Mouse (Mus musculus) lung, adult 18-20 months (tissue): ENCODE results near the gene Hist2h2ab.
"Not testable (repeated sequence)": the region's sequence is repeated elsewhere in the genome, so short reads cannot be mapped to it uniquely, and the experiment has no call there.

Experiments used
- DNase-seq, 2 experiments: peaks; one replicate each; pipeline ENCODE4 v3.0.0; 2022; ENCODE audit warnings: mixed read lengths in 2 of 2

Hist2h2ab gene

GRCm38 (mm10) chr3:96262979-96263550, 43.4 kb downstream of the Hist2h2ab start, which contains the start of gene Hist2h4:
Gene Hist2h4, minus strand, starts transcription at chr3:96263311.
- peak; percentile 97 to 98 for DNase-seq

DNA sequence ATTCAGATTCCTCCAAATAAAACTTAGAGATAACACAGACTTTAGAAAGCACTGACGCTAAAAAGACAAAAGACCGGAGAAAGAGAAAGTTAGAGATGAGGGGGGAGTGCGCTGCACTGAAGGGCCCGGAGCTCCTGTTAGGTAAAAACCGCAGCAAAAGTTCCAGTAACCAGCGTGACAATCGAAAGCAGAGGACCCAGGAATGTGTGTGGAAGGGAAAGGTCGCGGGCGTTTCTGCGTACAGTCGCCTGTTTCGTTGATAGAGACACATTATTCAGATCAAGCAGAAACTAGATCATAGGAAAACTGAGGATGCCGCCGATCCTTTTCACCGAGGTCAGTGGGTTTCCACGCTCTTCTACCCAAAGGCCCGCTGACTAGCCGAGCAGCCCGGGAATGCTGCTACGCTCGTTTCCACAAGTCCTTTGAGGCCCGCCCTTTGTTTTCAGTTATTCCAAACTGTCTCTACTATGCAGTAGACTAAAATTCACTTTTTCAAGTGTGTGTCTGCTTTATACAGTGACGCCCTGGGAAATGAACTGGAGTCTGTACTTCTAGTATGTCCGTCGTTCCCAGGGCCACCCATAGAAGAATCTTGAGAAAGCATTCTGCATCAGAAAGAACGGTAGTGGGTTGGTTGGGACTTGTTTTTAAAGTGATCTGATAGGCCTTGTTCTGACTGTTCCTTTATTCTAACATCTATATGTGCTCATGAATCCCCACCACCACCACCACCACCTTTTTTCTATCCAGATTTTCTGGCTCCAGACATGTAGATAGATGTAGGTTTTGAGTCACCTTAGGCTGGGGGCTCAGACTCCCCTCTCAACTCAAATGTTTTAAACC, 44.1 kb downstream of the Hist2h2ab start:
- DNase-seq: peak; percentile 54 to 57

DNA sequence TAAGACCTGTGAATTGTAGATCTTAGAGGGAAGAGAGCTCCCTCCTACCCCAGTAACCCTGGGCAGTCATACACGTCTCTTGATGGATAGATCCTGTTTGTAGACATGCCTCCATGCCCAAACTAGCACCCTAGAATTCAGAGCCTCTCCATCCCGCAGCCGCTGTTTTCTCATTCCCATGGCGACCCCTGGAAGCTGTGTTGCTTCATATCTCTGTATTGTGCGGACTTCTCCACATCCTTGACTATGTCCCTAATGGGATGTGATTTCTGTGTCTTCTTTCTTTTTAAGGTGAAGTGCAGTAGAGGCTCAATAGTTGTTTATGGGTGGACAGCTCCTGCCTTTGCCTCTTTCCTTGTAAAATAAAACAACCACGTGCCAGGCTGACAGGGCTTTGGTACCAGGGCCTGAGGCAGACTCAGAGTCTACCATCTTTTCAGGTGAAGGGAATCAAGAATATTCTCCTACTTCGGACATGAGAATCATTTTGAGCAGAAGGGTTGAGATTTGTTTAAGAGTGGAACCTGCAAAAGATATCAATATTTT, 44.8 kb downstream of the Hist2h2ab start:
- no peak for DNase-seq

GRCm38 (mm10) chr3:96266132-96266710, 46.6 kb downstream of the Hist2h2ab start:
- DNase-seq: no peak

GRCm38 (mm10) chr3:96267541-96267940, 47.9 kb downstream of the Hist2h2ab start:
- no peak for DNase-seq

DNA sequence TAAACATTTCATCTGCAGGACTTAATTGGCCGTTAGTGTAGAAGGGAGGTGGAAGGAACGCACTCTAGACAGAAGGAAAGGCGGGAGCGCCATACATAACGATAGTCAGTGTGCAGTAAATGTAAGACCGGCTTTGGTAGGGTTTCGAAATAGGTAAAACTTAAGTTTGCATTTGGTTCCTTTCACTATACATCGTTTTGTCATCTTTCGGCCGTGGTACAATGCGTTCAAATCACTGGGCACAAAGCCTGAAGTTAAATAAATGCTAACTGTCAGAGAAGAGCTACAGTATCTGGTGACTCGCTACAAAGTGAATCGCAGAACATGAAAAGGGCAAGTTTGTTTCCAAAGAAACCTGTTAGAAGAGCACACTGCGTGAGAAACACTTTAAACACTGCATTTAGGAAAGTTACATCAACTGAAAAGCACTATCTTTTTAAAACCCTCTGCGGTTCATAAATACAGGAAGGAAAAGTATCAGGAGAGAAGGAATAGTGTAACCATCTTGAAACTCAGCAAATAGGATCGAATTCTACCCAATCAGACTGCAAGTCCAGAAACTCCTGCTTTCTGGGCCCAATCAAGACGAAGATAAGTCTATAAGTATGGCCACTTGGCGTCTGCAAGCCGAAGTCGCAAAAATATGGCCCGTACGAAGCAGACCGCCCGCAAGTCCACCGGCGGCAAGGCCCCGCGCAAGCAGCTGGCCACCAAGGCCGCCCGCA, 48.5 kb downstream of the Hist2h2ab start, which contains the start of gene Hist2h3b:
Gene Hist2h3b (plus strand): TSS at position 604 of the 725 bp plus-strand sequence.
- DNase-seq: peak; percentile 79 to 80

DNA sequence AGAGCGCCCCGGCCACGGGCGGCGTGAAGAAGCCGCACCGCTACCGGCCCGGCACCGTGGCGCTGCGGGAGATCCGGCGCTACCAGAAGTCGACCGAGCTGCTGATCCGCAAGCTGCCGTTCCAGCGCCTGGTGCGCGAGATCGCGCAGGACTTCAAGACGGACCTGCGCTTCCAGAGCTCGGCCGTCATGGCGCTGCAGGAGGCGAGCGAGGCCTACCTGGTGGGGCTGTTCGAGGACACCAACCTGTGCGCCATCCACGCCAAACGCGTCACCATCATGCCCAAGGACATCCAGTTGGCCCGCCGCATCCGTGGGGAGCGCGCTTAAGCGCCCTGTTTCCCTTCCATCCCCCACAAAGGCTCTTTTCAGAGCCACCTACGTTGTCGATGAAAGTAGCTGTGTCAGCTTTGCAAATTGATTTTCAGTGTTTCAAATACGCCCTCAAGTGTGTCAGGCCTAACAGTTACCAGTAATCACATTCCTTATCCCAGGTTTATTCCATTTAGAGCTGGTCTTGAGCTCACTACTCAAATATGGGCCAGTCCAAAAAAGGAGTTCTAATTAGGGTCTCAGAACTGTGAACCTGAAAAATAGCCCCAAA, 49.2 kb downstream of the Hist2h2ab start:
- not testable (repeated sequence) for DNase-seq
